Mouse (Mus musculus) megakaryocyte, adult 5-6 weeks (primary cell): ENCODE data around the gene Kptn. TPM values are rescaled to one million over a fixed set of nuclear protein-coding genes. Genes with fewer than 3 reads are reported as not detected.

ENCODE experiments used
- ATAC-seq: 2 replicates; pipeline ENCODE4 v1.8.0; 2016; ENCODE audit warnings: mild to moderate bottlenecking, inconsistent platforms; ENCODE audit not compliant: poor library complexity, severe bottlenecking
- total RNA-seq, 2 experiments: library from RNA; stranded (forward) in 1 of 2; stranded (reverse) in 1 of 2; fragments of 153-499, 151-499 nt in 1 of 2; fragments of 221-1000, 200-1000 nt in 1 of 2; gene quantifications; 2 replicates each; pipeline versions ENCODE4 v1.2.3 to v1.2.4; 2015 to 2017

Gene Kptn
- total RNA-seq, 2 experiments from 2014 or later = 9.7 to 9.9 TPM

DNA sequence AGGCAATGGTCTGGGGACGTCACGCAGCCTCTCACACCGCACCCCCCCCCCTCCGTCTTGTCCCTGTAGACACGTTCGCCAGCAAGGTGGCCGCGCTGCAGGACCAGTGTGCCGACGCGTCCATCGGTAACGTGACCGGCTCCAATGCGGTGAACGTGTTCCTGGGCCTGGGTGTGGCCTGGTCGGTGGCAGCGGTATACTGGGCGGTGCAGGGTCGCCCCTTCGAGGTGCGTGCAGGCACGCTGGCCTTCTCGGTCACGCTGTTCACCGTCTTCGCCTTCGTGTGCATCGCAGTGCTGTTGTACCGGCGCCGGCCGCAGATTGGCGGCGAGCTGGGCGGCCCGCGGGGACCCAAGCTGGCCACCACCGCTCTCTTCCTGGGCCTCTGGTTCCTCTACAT is 39.0 kb downstream of the Kptn start:
- ATAC-seq = no peak

DNA sequence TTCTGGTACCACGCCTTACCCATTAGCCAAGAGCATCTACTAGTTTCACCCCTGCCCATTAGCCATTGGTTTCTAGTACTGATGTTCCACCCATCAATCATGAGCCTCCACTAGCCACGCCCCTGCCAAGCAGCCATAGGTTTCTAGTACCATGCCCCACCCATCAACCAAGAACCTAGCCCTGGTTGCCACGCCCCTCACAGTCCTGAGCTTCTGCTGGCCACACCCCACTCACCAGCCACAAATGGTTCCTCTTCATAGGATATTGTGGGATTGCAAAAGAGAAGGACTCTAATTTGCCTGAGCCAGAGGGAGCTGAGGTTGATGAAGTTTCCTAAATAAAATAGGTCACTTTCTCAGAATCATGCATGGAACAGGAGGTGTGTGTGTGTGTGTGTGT is 41.0 kb downstream of the Kptn start:
- peak; percentile 89 for ATAC-seq

DNA sequence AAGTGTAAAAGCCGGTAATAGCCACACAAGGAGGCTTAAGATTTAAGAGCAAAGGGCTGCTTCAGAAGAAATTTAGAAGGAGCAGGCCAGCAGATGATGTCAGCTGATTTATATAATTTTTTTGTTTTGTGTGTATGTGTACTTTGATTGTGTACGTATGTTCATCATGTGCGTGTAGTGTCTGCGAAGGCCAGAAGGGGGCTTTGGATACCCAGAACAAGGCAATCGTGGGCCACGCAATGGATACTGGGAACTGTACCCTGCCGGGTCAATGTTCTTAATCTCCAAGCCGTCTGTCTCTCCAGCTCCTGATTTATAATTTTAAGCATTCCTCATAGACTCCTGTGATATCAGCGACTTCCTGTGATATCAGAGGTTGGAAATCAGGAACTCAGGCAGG is 41.6 kb downstream of the Kptn start:
- ATAC-seq = no peak

DNA sequence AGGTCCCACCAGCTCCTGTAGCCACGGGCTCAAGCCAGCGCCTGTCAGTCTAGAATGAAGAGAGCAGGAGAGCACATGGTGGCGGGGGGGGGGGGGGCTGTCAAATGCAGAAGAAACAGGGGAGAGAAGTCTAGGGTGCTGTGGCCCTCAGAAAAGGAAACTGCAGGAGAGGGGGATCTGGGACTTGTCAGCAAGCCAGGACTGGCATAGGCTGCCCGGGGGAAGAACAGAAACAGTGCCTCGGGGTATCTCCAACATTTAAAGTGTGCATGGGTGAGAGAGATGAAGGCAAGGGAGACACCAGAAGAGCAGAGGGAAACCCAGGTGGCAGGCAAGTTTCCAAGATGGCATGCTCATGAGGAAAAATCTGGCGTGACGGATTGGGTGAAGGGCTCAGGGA is 42.3 kb downstream of the Kptn start:
- no peak for ATAC-seq

DNA sequence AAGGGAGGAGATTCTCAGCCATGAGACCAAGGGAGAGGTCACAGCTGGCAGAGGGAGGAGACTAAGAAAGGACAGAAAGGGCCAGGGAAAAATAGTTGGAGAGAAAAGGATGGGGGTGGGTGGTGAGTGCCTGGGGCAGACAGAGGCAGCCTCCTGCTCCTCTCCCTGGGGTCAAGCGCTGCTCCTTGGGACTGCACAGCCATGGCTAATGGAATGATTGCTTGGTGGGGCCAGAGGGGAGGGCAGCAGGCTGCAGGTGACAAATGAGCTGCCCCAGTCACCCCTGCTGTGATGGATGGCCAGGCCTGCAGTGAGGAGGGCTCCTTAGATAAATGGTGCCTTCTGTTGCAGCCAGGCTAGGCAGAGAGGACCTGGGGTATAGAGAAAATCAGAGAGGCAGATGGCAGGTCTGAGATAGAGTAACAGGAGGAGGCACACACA is 52.5 kb downstream of the Kptn start:
- no peak for ATAC-seq

DNA sequence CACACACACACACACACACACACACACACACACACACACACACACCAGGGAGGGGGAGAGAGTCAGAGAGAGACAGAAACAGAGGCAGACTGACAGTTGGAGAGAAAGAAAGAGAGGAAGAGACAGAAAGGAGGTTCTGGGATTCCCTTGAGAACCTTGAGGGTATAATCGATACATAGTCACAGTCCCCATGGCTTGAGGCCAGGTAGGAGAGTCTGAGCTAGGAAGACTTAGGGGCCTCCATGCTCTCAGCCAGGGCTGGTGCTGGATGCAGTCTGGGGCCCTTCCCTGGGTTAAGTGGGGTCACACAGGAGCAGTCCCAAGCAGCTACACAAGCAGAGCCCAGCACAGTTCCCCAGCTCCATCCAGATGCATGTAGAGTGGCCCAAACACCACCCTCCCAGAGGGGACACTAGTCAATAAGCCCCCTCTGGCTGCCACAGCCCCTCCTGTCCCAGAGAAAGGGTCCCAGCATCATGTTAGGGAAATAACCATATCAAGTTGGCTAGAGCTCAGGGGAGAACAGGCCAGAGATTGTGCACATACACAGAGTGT is 53.0 kb downstream of the Kptn start:
- ATAC-seq = no peak

DNA sequence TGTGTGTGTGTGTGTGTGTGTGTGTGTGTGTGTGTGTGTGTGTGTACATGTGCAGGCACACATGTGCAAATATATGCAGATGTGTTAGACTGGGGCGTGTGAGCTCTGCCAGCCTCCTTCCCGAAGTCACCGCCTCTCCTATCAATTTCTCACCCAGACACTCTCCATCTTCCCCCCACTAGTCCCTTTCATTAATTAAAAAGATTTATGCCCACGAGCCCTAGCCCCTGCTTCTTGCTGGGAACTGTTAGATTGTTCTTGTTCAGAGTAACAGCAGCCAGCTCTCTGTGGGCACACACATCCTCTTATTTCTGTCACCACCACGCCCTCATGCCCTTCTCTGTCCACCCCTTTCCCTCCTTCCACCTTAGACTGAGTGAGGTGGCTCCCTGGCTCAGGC is 53.5 kb downstream of the Kptn start:
- no peak for ATAC-seq

DNA sequence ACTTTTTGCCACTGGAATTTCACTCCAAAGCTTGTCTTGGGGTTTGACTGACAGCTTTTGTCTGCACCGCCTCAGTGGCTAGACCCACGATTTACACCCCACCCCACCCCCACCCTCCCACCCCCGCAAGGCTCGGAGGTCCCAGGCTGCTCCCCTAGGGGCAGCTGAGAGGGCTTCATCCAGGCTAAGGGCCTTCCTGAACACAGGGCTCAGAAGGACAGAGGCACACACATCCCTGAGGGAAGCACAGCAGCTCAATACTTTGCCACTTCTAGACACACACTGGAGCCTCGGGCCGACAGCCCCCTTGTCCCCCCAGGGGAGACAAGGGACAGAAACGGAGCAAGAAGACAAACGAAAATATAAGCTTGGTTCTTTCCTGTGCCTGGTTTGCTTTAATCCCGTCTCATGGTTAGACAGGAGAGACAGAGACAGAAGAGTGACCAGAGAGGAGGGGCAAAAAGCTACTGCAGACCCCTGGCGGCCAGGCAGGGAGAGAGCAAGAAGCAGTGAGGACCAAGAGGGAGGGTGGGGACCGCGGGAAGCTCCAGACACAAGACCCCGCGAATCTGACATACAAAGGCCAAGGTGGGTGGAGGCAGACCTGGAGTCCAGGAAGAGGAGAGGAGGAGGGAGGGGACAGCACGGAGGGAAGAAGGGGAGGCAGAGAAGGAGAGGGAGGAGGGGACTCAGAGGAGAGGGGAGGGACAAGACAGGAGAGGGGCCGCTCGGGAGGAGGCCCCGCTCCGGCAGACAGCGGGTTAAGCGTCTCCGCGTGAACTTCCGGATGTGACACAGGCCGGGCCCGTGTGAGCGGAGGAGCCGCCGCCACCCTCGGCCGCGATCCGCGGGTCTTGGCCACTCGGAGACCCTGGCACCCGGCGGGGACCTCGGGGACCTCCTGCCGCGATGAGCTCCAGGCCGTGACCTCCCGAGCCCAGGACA is 55.2 kb downstream of the Kptn start, which contains the start of gene Meis3:
Gene Meis3, plus strand, starts transcription at position 494 of the 945 bp plus-strand sequence.
- peak; percentile 66 for ATAC-seq

DNA sequence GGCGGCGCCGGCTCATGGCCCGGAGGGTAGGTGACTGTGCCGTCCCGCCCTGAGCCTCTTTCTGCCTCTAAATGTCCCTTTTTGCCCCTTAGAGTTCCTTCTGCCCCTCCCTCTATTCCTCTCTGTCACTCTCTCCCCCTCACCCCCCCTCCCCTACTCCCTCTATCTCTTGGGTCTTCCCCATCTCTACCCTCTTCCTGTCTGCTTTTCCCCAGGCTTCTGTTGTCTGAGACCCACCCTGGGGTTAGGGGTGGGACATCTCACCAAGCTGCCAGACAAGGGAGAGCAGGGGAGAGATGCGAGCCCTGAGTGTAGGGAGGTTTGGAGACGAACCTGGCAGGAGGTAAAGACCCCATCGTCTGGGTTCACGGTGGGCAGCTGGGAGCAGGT is 55.8 kb downstream of the Kptn start:
- ATAC-seq = no peak

Other genes with a start within 250 kb of the Kptn start
- gene Crx, start 239.9 kb upstream of the Kptn start, total RNA-seq (2015) = not detected in 2 replicates
- gene Crx, start 239.9 kb upstream of the Kptn start, total RNA-seq (2017) = not detected in 2 replicates
- not detected in 2 replicates for gene Crxos, start 237.3 kb upstream of the Kptn start, total RNA-seq (2015)
- gene Crxos, start 237.3 kb upstream of the Kptn start, total RNA-seq (2017) = not detected in 2 replicates
- 96.9 and 102 TPM in 2 replicates for gene Selenow, start 197.5 kb upstream of the Kptn start, total RNA-seq (2015)
- 31.5 and 33.7 TPM in 2 replicates for gene Selenow, start 197.5 kb upstream of the Kptn start, total RNA-seq (2017)
- 80.2 and 90.4 TPM in 2 replicates for gene Nop53, start 173.8 kb upstream of the Kptn start, total RNA-seq (2015)
- gene Nop53, start 173.8 kb upstream of the Kptn start, total RNA-seq (2017) = 293 and 315 TPM in 2 replicates
- 0.04 TPM in 1 of 2 replicates, not detected in the other for gene Ehd2, start 152.3 kb upstream of the Kptn start, total RNA-seq (2015)
- gene Ehd2, start 152.3 kb upstream of the Kptn start, total RNA-seq (2017) = 0.07 and 0.16 TPM in 2 replicates
- 19.5 and 28.6 TPM in 2 replicates for gene Bicra, start 72.0 kb upstream of the Kptn start, total RNA-seq (2015)
- gene Bicra, start 72.0 kb upstream of the Kptn start, total RNA-seq (2017) = 1.9 and 2.8 TPM in 2 replicates
- 0.16 and 0.27 TPM in 2 replicates for gene Zfp541, start 58.1 kb upstream of the Kptn start, total RNA-seq (2015)
- 0.53 TPM in 1 of 2 replicates, not detected in the other for gene Zfp541, start 58.1 kb upstream of the Kptn start, total RNA-seq (2017)
- gene Napa, start 21.4 kb upstream of the Kptn start, total RNA-seq (2015) = 62.0 and 65.7 TPM in 2 replicates
- gene Napa, start 21.4 kb upstream of the Kptn start, total RNA-seq (2017) = 39.8 and 39.9 TPM in 2 replicates
- not detected in 2 replicates for gene Slc8a2, start 9.9 kb downstream of the Kptn start, total RNA-seq (2015)
- not detected in 2 replicates for gene Slc8a2, start 9.9 kb downstream of the Kptn start, total RNA-seq (2017)
- gene Meis3, start 55.2 kb downstream of the Kptn start, total RNA-seq (2015) = 0.89 and 1.9 TPM in 2 replicates
- gene Meis3, start 55.2 kb downstream of the Kptn start, total RNA-seq (2017) = not detected in 2 replicates
- gene Dhx34, start 102.1 kb downstream of the Kptn start, total RNA-seq (2015) = 8.5 and 9.5 TPM in 2 replicates
- 7.5 and 8.3 TPM in 2 replicates for gene Dhx34, start 102.1 kb downstream of the Kptn start, total RNA-seq (2017)
- gene C5ar2, start 124.3 kb downstream of the Kptn start, total RNA-seq (2015) = 5.7 and 7.4 TPM in 2 replicates
- 6.9 and 10.7 TPM in 2 replicates for gene C5ar2, start 124.3 kb downstream of the Kptn start, total RNA-seq (2017)
- gene C5ar1, start 139.6 kb downstream of the Kptn start, total RNA-seq (2015) = 49.8 TPM in 2 replicates
- gene C5ar1, start 139.6 kb downstream of the Kptn start, total RNA-seq (2017) = 13.6 and 22.2 TPM in 2 replicates
- gene Inafm1, start 153.7 kb downstream of the Kptn start, total RNA-seq (2015) = 7.3 and 8.7 TPM in 2 replicates
- gene Inafm1, start 153.7 kb downstream of the Kptn start, total RNA-seq (2017) = 3.7 and 5.4 TPM in 2 replicates
- 26.0 and 30.3 TPM in 2 replicates for gene Ccdc9, start 166.9 kb downstream of the Kptn start, total RNA-seq (2015)
- gene Ccdc9, start 166.9 kb downstream of the Kptn start, total RNA-seq (2017) = 117 and 121 TPM in 2 replicates
- 1.5 and 3.3 TPM in 2 replicates for gene Bbc3, start 188.5 kb downstream of the Kptn start, total RNA-seq (2015)
- 1.1 and 3.0 TPM in 2 replicates for gene Bbc3, start 188.5 kb downstream of the Kptn start, total RNA-seq (2017)